Comparison of ENCODE assay signal across 15 mouse cellular contexts in genomic region chr9:41705972-41706371, GRCm38 (mm10).
DNase-seq lines count a peak whose midpoint lies in the region; ATAC-seq and TF ChIP-seq lines count a peak whose summit lies in the region.
"Had no signal": no experiment of that assay in that cellular context is flagged by ENCODE, and none has a peak within 500 bp of the region (broad histone marks: within the 10 kb centered on the region; RNA-seq: fewer than 3 reads in every experiment).

No protein-coding gene starts in this region.

- H3K27me3 ChIP-seq in forebrain, embryonic 10.5 days (ENCODE audit: poor library complexity, severe bottlenecking) = no peaks in the 10 kb centered on the region
- no peaks in the 10 kb centered on the region for H3K27me3 ChIP-seq in forebrain, embryonic 16.5 days (replicated peaks; ENCODE audit: control insufficient read depth, insufficient read depth, low read length)
- H3K27me3 ChIP-seq in kidney, postnatal 0 days (ENCODE audit: insufficient read depth, low read length) = no peaks in the 10 kb centered on the region
- no peaks in the 10 kb centered on the region for H3K27me3 ChIP-seq in embryonic facial prominence, embryonic 10.5 days (replicated peaks; ENCODE audit: low read depth, poor library complexity, severe bottlenecking)
- H3K27me3 ChIP-seq in intestine, embryonic 16.5 days (replicated peaks; ENCODE audit: control insufficient read depth, insufficient read depth, low read length) = no peaks in the 10 kb centered on the region
- H3K27me3 ChIP-seq in liver, embryonic 12.5 days (replicated peaks) = no peaks in the 10 kb centered on the region
- H3K27me3 ChIP-seq: neural tube, embryonic 15.5 days had no signal

- H3K27ac ChIP-seq in forebrain, embryonic 10.5 days = 0 out of 2 replicates have a peak overlapping the region, but pooled peaks have one; percentile 17
- no peak overlapping the region for H3K27ac ChIP-seq in forebrain, embryonic 16.5 days (ENCODE audit: low read length)
- H3K27ac ChIP-seq in kidney, postnatal 0 days = no peak overlapping the region
- peak overlapping the region; percentile 68 for H3K27ac ChIP-seq in embryonic facial prominence, embryonic 10.5 days (replicated peaks)
- peak overlapping the region; percentile 43; the same call in 1 of the 2 replicates for H3K27ac ChIP-seq in intestine, embryonic 16.5 days (ENCODE audit: low read length)
- H3K27ac ChIP-seq in liver, embryonic 12.5 days = no peak overlapping the region
- H3K27ac ChIP-seq: midbrain, embryonic 10.5 days; neural tube, embryonic 15.5 days had no signal

- H3K9ac ChIP-seq in forebrain, embryonic 16.5 days (replicated peaks; ENCODE audit: low read depth, low read length) = no peak overlapping the region
- H3K9ac ChIP-seq in kidney, postnatal 0 days (ENCODE audit: low read depth, low read length) = no peak overlapping the region
- no peak overlapping the region for H3K9ac ChIP-seq in intestine, embryonic 16.5 days (ENCODE audit: low read depth, low read length)
- H3K9ac ChIP-seq in liver, embryonic 12.5 days = no peak overlapping the region
- H3K9ac ChIP-seq: neural tube, embryonic 15.5 days had no signal

- H3K36me3 ChIP-seq in forebrain, embryonic 10.5 days (replicated peaks) = no peaks in the 10 kb centered on the region
- H3K36me3 ChIP-seq in forebrain, embryonic 16.5 days (ENCODE audit: control insufficient read depth, insufficient read depth) = no peaks in the 10 kb centered on the region
- H3K36me3 ChIP-seq in kidney, postnatal 0 days (ENCODE audit: insufficient read depth, low read length) = no peaks in the 10 kb centered on the region
- no peaks in the 10 kb centered on the region for H3K36me3 ChIP-seq in embryonic facial prominence, embryonic 10.5 days (replicated peaks)
- no peaks in the 10 kb centered on the region for H3K36me3 ChIP-seq in intestine, embryonic 16.5 days (ENCODE audit: control insufficient read depth, insufficient read depth, low read length)
- H3K36me3 ChIP-seq in liver, embryonic 12.5 days = no peaks in the 10 kb centered on the region
- H3K36me3 ChIP-seq: midbrain, embryonic 10.5 days; neural tube, embryonic 15.5 days had no signal

- no peak for DNase-seq in forebrain, embryonic 10.5 days (ENCODE audit: extremely low spot score, low spot score)
- DNase-seq in kidney, postnatal 0 days (ENCODE audit: low spot score) = peak; percentile 31
- DNase-seq in kidney, postnatal 14 days = no peak
- no peak for DNase-seq in embryonic facial prominence, embryonic 10.5 days (ENCODE audit: low spot score)
- DNase-seq in natural killer cell, adult 2 months (ENCODE audit: low spot score in 2 of 2) = no peak
- DNase-seq: cerebellum, postnatal 14 days; kidney, adult 11 months; kidney, postnatal 25 days; thymus, adult 18-20 months had no signal

- H3K9me3 ChIP-seq in forebrain, embryonic 10.5 days = no peaks in the 10 kb centered on the region
- H3K9me3 ChIP-seq in forebrain, embryonic 16.5 days (ENCODE audit: control insufficient read depth, low read length) = no peaks in the 10 kb centered on the region
- H3K9me3 ChIP-seq in kidney, postnatal 0 days (replicated peaks; ENCODE audit: low read length) = no peaks in the 10 kb centered on the region
- H3K9me3 ChIP-seq in embryonic facial prominence, embryonic 10.5 days = no peaks in the 10 kb centered on the region
- no peaks in the 10 kb centered on the region for H3K9me3 ChIP-seq in intestine, embryonic 16.5 days (ENCODE audit: control insufficient read depth, low read length)
- H3K9me3 ChIP-seq in liver, embryonic 12.5 days (replicated peaks) = no peaks in the 10 kb centered on the region
- H3K9me3 ChIP-seq: midbrain, embryonic 10.5 days; neural tube, embryonic 15.5 days had no signal

- peaks cover 38% of the 10 kb centered on the region for H3K4me1 ChIP-seq in forebrain, embryonic 10.5 days
- H3K4me1 ChIP-seq in forebrain, embryonic 16.5 days (replicated peaks; ENCODE audit: control insufficient read depth, insufficient read depth, low read length) = peaks cover 33% of the 10 kb centered on the region
- no peaks in the 10 kb centered on the region; the same call in 1 of the 2 replicates for H3K4me1 ChIP-seq in kidney, postnatal 0 days (replicated peaks; ENCODE audit: insufficient read depth, low read length)
- peaks cover 32% of the 10 kb centered on the region for H3K4me1 ChIP-seq in embryonic facial prominence, embryonic 10.5 days
- peaks cover 4% of the 10 kb centered on the region for H3K4me1 ChIP-seq in intestine, embryonic 16.5 days (ENCODE audit: control insufficient read depth, insufficient read depth, low read length)
- H3K4me1 ChIP-seq in liver, embryonic 12.5 days = no peaks in the 10 kb centered on the region

- H3K4me2 ChIP-seq in forebrain, embryonic 16.5 days (ENCODE audit: low read length) = no peak overlapping the region
- no peak overlapping the region for H3K4me2 ChIP-seq in kidney, postnatal 0 days (ENCODE audit: low read length)
- no peak overlapping the region for H3K4me2 ChIP-seq in intestine, embryonic 16.5 days (ENCODE audit: low read depth, low read length)
- no peak overlapping the region for H3K4me2 ChIP-seq in liver, embryonic 12.5 days
- H3K4me2 ChIP-seq: liver, embryonic 11.5 days; neural tube, embryonic 15.5 days had no signal

- ATAC-seq in forebrain, embryonic 16.5 days = no peak
- no peak for ATAC-seq in kidney, postnatal 0 days (replicated peaks; ENCODE audit: low FRiP score, low read depth)
- no peak for ATAC-seq in intestine, embryonic 16.5 days
- ATAC-seq in liver, embryonic 12.5 days = no peak

- no peak for TF ChIP-seq CTCF in kidney, postnatal 0 days (IDR thresholded peaks at IDR 0.05; ENCODE audit: low read depth)

- no peak overlapping the region for H3K4me3 ChIP-seq in forebrain, embryonic 10.5 days
- no peak overlapping the region for H3K4me3 ChIP-seq in forebrain, embryonic 16.5 days (replicated peaks; ENCODE audit: low read length)
- no peak overlapping the region for H3K4me3 ChIP-seq in kidney, postnatal 0 days (replicated peaks; ENCODE audit: low read depth, low read length)
- no peak overlapping the region for H3K4me3 ChIP-seq in embryonic facial prominence, embryonic 10.5 days
- H3K4me3 ChIP-seq in intestine, embryonic 16.5 days (ENCODE audit: low read length) = no peak overlapping the region
- no peak overlapping the region for H3K4me3 ChIP-seq in liver, embryonic 12.5 days
- H3K4me3 ChIP-seq: midbrain, embryonic 10.5 days; neural tube, embryonic 15.5 days had no signal

Comparison
In these comparisons a context has a peak if more than half of its experiments do, and no peak if none do; other contexts are left out.
1. H3K27ac ChIP-seq: peak in forebrain, embryonic 10.5 days (single experiment), embryonic facial prominence, embryonic 10.5 days (single experiment) and intestine, embryonic 16.5 days (single experiment); none in forebrain, embryonic 16.5 days (single experiment), kidney, postnatal 0 days (single experiment) and liver, embryonic 12.5 days (single experiment).